Mouse (Mus musculus) hematopoietic multipotent progenitor cell, adult 10-12 weeks (in vitro differentiated cells): ENCODE measurements around the gene Trpm1. TPM values are rescaled to one million over a fixed set of nuclear protein-coding genes. Genes with fewer than 3 reads are reported as not detected.

Experiments
- polyA plus RNA-seq: library from polyadenylated mRNA; stranded (reverse); fragments of >175 nt; gene quantifications from 2 replicates; pipeline ENCODE4 v1.2.3, GENCODE M21; 2012; ENCODE audit warnings: low replicate concordance

Trpm1 gene
- 0.30 and 1.6 TPM in 2 replicates for polyA plus RNA-seq

DNA sequence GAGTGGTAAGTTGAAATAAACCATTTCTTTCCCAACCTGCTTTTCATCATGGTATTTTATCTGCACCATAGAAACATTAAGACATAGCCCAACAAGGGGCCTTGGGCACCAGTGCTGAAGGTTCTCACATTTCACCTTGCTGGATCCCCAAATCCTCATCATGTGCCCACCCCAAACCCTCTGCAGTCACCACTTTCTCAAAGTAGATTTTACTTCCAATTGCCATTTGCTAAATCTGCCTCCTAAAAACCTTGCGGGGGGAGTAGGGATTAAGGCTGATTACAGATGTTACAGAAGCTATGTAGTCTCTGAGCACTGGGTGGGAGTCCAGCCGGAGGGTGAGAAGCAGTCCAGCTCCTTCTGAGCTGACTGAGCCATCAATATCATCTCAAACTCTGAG is at the start of gene Trpm1:
Trpm1 (plus strand) TSS at position 301 of the 400 bp plus-strand sequence.

DNA sequence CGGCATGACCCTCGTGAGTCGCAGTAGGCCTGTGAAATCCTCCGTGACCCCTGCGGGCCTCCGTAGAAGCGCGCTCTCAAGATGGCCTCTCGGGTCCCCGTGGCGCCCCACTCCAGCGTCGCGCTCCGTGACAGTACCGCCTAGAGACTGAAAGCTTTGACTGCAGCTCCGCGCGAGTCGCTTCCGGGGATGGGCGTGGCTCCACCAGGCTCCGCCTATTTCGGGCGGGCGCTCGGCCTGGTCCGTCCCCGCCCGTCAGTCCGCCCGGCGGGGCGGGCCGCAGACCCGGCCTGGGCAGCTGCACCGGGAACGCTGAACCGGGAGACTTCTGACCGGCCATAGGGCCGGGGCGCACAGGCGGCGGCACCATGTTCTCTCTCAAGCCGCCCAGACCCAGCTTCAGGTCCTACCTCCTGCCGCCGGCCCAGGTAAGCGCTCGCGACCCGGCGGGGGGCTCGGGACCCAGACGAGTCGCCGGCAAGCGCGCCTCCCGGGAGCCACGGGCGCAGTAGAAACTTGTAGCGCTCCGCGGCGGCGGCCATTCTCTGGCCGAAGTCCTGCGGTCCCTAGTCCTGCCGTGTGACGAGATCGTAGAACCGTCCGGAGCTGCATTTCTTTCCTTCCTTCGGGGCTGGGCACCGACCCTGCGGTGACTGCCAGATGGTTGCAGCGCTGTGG is 133.9 kb downstream of the Trpm1 start, which contains the start of gene Mtmr10:
Mtmr10 (plus strand) TSS at position 240 of the 678 bp plus-strand sequence.

Other genes starting within 250 kb of the Trpm1 start
- gene E030018B13Rik, start 237.0 kb upstream of the Trpm1 start, polyA plus RNA-seq: not detected in 2 replicates
- gene Klf13, start 214.9 kb upstream of the Trpm1 start, polyA plus RNA-seq: 162 and 304 TPM in 2 replicates
- gene Mtmr10, start 133.8 kb downstream of the Trpm1 start, polyA plus RNA-seq: 2.0 and 3.2 TPM in 2 replicates
- gene Fan1, start 220.3 kb downstream of the Trpm1 start, polyA plus RNA-seq: 1.5 and 1.6 TPM in 2 replicates
- gene Mphosph10, start 238.4 kb downstream of the Trpm1 start, polyA plus RNA-seq: 1.3 and 5.0 TPM in 2 replicates
- 1.1 and 4.0 TPM in 2 replicates for gene Mcee, start 238.8 kb downstream of the Trpm1 start, polyA plus RNA-seq